Mouse (Mus musculus) MEL (cell line): ENCODE measurements at regions not wholly inside any gene's neighbourhood (a gene's known extent, or its start where the extent isn't known, plus 50 kb on each side); places are given as distances from the start of the nearest gene placed in this dataset.

ENCODE experiments used
- CTCF ChIP-seq, 3 experiments: IDR thresholded peaks in 2 of 3; conservative IDR thresholded peaks in 1 of 3; 2 replicates each; pipeline ENCODE4 v1.5.1; 2011 to 2012; ENCODE audit warnings: low read length in 3 of 3, low read depth in 2 of 3, mild to moderate bottlenecking in 2 of 3, improper control_type of control experiment in 1 of 3, inconsistent platforms in 1 of 3, mixed read lengths in 1 of 3, moderate library complexity in 1 of 3; ENCODE audit not compliant: control insufficient read depth in 1 of 3, insufficient read depth in 1 of 3, poor library complexity in 1 of 3, severe bottlenecking in 1 of 3
- MAFK ChIP-seq: IDR thresholded peaks from 2 replicates; pipeline ENCODE4 v1.6.1; 2011; ENCODE audit warnings: low read depth, mild to moderate bottlenecking, low read length, improper control_type of control experiment, borderline replicate concordance
- TAL1 ChIP-seq: IDR thresholded peaks from 2 replicates; pipeline ENCODE4 v1.6.1; 2012; ENCODE audit warnings: mild to moderate bottlenecking, inconsistent platforms, low read length, moderate library complexity, mixed read lengths
- UBTF ChIP-seq: IDR thresholded peaks from 2 replicates; pipeline ENCODE4 v1.6.1; 2012; ENCODE audit warnings: low read depth, mild to moderate bottlenecking, inconsistent platforms, low read length, improper control_type of control experiment, moderate library complexity, borderline replicate concordance; ENCODE audit not compliant: insufficient read depth

- TF ChIP-seq TAL1 (no peak), UBTF (no peak), MAFK (no peak), CTCF (IDR thresholded peaks at IDR 0.05 in 2 of 3, conservative IDR thresholded peaks at IDR 0.05 in 1 of 3; ENCODE audit: control insufficient read depth in 1 of 3, insufficient read depth in 1 of 3, low read depth in 2 of 3, low read length in 3 of 3, poor library complexity in 1 of 3, severe bottlenecking in 1 of 3) (no peak)
These were observed 248.1 kb downstream of the Prex1 start for GRCm38 (mm10) chr2:166465531-166465930.
